Mouse (Mus musculus): Measurements from ENCODE around the gene Hypk. TPM values are rescaled to one million over a fixed set of nuclear protein-coding genes. Genes with fewer than 3 reads are reported as not detected.

The Hypk gene
- total and polyA plus RNA-seq, 3 experiments, result 17.6 to 79.7 TPM; not detected in 1

DNA sequence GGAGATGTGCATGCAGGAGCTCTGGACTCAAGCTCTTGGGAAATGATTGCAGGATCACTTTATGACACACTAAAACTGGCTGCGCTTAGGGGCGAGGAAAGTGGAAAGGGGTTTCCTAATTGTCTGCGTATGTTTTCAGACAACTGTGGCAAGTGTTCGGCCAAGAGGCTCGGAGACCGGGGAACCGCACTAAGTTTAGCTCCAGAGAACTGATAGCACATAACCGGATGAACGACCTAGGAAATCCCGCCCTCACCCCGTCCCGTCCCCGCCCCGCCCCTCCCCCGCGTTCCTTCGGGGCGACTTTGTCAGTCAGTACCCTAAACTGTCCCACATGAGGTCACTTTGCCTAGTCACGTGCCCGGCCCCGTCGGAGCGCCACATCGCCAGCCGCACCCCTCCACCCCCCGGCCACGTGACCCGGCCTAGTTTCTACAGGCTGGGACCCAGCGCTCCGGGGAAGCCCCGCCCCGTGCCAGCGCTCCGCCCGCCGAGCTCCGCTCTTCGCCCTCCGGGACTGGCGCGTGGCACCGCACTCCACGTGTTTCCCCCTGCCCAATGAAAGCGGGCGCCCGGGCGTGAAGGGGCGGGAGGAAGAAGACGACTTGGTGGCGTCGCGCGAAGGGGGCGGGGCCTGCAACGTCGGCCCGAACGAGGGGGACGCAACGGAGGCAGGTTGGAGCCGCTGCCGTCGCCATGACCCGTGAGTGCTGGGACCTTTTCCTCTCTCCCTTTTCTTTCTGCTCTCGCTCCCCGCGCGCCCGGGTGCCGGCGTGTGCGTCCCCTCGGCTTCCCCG lies 4.2 kb upstream of the Hypk start, which contains the start of gene Serf2 (continued):
- TF ChIP-seq ZKSCAN1 (IDR thresholded peaks at IDR 0.05; ENCODE audit: low read depth, low read length) (no peak), KAT2A (conservative IDR thresholded peaks at IDR 0.05; ENCODE audit: low read depth, low read length) (no peak; the same call in 1 of the 2 replicates), ELF1 (IDR thresholded peaks at IDR 0.05; ENCODE audit: low read depth, low read length) (0 out of 2 replicates have a peak, but pooled peaks have one; percentile 10), POLR2AphosphoS2 (IDR thresholded peaks at IDR 0.05; ENCODE audit: low read length) (peak; percentile 82), NRF1 (IDR thresholded peaks at IDR 0.05; ENCODE audit: insufficient read depth, low read depth, low read length, poor library complexity, severe bottlenecking) (no peak), USF1 (IDR thresholded peaks at IDR 0.05; ENCODE audit: low read depth, low read length) (peak; percentile 99), GATA1 (IDR thresholded peaks at IDR 0.05; ENCODE audit: low read depth, low read length) (no peak), TAL1 (IDR thresholded peaks at IDR 0.05; ENCODE audit: low read length) (no peak), TCF12 (IDR thresholded peaks at IDR 0.05; ENCODE audit: low read depth, low read length) (0 out of 2 replicates have a peak, but pooled peaks have one; percentile 16), UBTF (IDR thresholded peaks at IDR 0.05; ENCODE audit: borderline replicate concordance, insufficient read depth, low read depth, low read length) (no peak), JUND (IDR thresholded peaks at IDR 0.05; ENCODE audit: low read depth, low read length) (no peak), CHD2 (IDR thresholded peaks at IDR 0.05; ENCODE audit: low read length) (no peak), HCFC1 (IDR thresholded peaks at IDR 0.05; ENCODE audit: low read depth, low read length) (peak; percentile 73), NELFE (IDR thresholded peaks at IDR 0.05; ENCODE audit: low read depth, low read length) (peak; percentile 89)

DNA sequence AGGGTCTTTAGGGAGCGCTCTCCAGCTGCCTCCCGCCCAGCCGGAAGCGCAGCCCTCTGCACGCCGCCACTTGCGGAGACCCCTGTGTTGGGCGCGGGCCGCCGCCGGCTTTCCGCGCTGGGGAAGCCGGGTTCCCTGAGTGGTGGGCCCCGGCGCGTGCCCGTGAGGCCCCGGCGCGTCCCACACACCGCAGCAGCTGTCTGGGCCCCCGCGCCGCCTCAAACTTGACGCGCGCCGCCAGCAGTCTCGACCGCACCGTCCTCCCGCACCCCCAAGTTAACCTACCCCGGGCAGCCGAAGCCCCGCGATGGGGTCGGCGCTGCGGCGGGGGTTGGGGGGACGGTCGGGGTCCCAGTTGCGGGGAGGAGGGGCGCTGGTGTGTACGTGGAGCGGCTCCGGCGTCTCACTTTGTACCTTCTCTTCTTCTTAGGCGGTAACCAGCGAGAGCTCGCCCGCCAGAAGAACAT lies 3.5 kb upstream of the Hypk start:
- H3K27ac ChIP-seq (ENCODE audit: control insufficient read depth, low read depth, low read length), result peak overlapping the region; percentile 79
- peaks cover 19% of the 10 kb centered on the region for H3K79me2 ChIP-seq (ENCODE audit: control insufficient read depth, insufficient read depth, low read length, poor library complexity)
- peak overlapping the region; percentile 82 to 89 for H3K4me3 ChIP-seq (ENCODE audit: control insufficient read depth in 1 of 2, insufficient read depth in 1 of 2, low read depth in 2 of 2, low read length in 2 of 2)
- H3K9ac ChIP-seq (ENCODE audit: control insufficient read depth, low read depth, low read length, poor library complexity, severe bottlenecking), result peak overlapping the region; percentile 84
- H3K27me3 ChIP-seq (ENCODE audit: control insufficient read depth in 1 of 2, insufficient read depth in 2 of 2, low read length in 2 of 2), result no peaks in the 10 kb centered on the region
- no peak for DNase-seq (ENCODE audit: low read depth, low spot score)
- H3K4me1 ChIP-seq (ENCODE audit: control insufficient read depth in 1 of 2, insufficient read depth in 2 of 2, low read length in 2 of 2), result peaks cover 18 to 35% of the 10 kb centered on the region in 2 experiments
- TF ChIP-seq UBTF (IDR thresholded peaks at IDR 0.05; ENCODE audit: borderline replicate concordance, insufficient read depth, low read depth, low read length) (0 out of 2 replicates have a peak, but pooled peaks have one; percentile 27), MYB (IDR thresholded peaks at IDR 0.05; ENCODE audit: low read depth, low read length) (no peak), SIN3A (IDR thresholded peaks at IDR 0.05; ENCODE audit: low read length) (peak; percentile 36; the same call in 1 of the 2 replicates)
- no peaks in the 10 kb centered on the region for H3K9me3 ChIP-seq (replicated peaks; ENCODE audit: insufficient read depth, low read length)
- H3K36me3 ChIP-seq (ENCODE audit: control insufficient read depth in 1 of 2, insufficient read depth in 2 of 2, low read length in 2 of 2), result peaks cover 0 to 30% of the 10 kb centered on the region in 2 experiments; a peak in 2 of 4 replicates
